Mouse (Mus musculus): Measurements from ENCODE around the gene Gm21992. TPM values are rescaled to one million over a fixed set of nuclear protein-coding genes. Genes with fewer than 3 reads are reported as not detected.

Gm21992 gene
- 10 to 100 TPM; 11.3 to 14.0 TPM for total RNA-seq (2021)
- long read RNA-seq, experiment 1, partial matches to known transcripts: 0 of 4 reads
- long read RNA-seq, experiment 1, other reads (novel, unspliced or antisense): 3 of 4 reads
- long read RNA-seq, experiment 2, partial matches to known transcripts: 0 of 2 reads
- long read RNA-seq, experiment 2, other reads (novel, unspliced or antisense): 1 of 2 reads

- intact Hi-C loops (cut with DNase I): loop anchor here (1.0 to 5.0 kb wide), 3 partner anchors 17 to 54 kb away; partner anchors contain the start of gene Rbm4b
- peak; percentile 16; the same call in 1 of the 2 replicates for TF ChIP-seq CTCF (IDR thresholded peaks at IDR 0.05)
- DNase-seq: peak; percentile 99
- peak within 1 kb of the TSS; percentile 91 for H3K4me3 ChIP-seq
- peak within 1 kb of the TSS; percentile 99 for H3K27ac ChIP-seq
Observed at GRCm38 (mm10) chr19:4811063-4811908, at the start of gene Gm21992, which contains the start of gene Rbm14. TSS of gene Gm21992 (minus strand) at chr19:4811612. TSS of gene Rbm14 (minus strand) at chr19:4811634.

GRCm38 (mm10) chr19:4859081-4859480, 47.7 kb upstream of the Gm21992 start:
- H3K27ac ChIP-seq: no peak overlapping the region
- DNase-seq: peak; percentile 30
- intact Hi-C loops (cut with DNase I): loop anchor here (10.0 kb wide), 1 partner anchor 364 kb away; the partner anchor contains the start of gene 2010003K11Rik
- no peak overlapping the region for H3K4me3 ChIP-seq
- no peak for TF ChIP-seq CTCF (IDR thresholded peaks at IDR 0.05)

GRCm38 (mm10) chr19:4855951-4856350, 44.5 kb upstream of the Gm21992 start:
- peak overlapping the region; percentile 98 for H3K27ac ChIP-seq
- DNase-seq: no peak
- H3K4me3 ChIP-seq: peak overlapping the region; percentile 74
- intact Hi-C loops (cut with DNase I): loop anchor here (10.0 kb wide), 1 partner anchor 361 kb away; the partner anchor contains the start of gene 2010003K11Rik
- TF ChIP-seq CTCF (IDR thresholded peaks at IDR 0.05): no peak

- no peak for TF ChIP-seq CTCF (IDR thresholded peaks at IDR 0.05)
- peak overlapping the region; percentile 74 for H3K4me3 ChIP-seq
- intact Hi-C loops (cut with DNase I): loop anchor here (10.0 kb wide), 1 partner anchor 361 kb away; the partner anchor contains the start of gene 2010003K11Rik
- H3K27ac ChIP-seq: peak overlapping the region; percentile 98
- no peak for DNase-seq
Observed at GRCm38 (mm10) chr19:4855470-4855820, 44.0 kb upstream of the Gm21992 start.

- Histone ChIP-seq H3K27ac (peak within 1 kb of the TSS; percentile 98), H3K4me3 (peak within 1 kb of the TSS; percentile 74)
- intact Hi-C loops (cut with DNase I): loop anchor here (10.0 kb wide), 1 partner anchor 360 kb away; the partner anchor contains the start of gene 2010003K11Rik
- TF ChIP-seq CTCF (IDR thresholded peaks at IDR 0.05): peak; percentile 28; the same call in 1 of the 2 replicates
- peak; percentile 97 for DNase-seq
Observed at GRCm38 (mm10) chr19:4854552-4855469, 43.4 kb upstream of the Gm21992 start, which contains the start of gene Ctsf. TSS of gene Ctsf (plus strand) at chr19:4855130.

GRCm38 (mm10) chr19:4850281-4850680, 38.9 kb upstream of the Gm21992 start:
- no peak for TF ChIP-seq CTCF (IDR thresholded peaks at IDR 0.05)
- Histone ChIP-seq H3K4me3 (no peak overlapping the region), H3K27ac (no peak overlapping the region)
- DNase-seq: no peak
- intact Hi-C loops (cut with DNase I): loop anchor here (10.0 kb wide), 1 partner anchor 355 kb away; the partner anchor contains the start of gene 2010003K11Rik

- intact Hi-C loops (cut with DNase I): loop anchor here (5.0 to 10.0 kb wide), 3 partner anchors 37 to 355 kb away; partner anchors contain the start of genes 2010003K11Rik, Gm21992, Rbm14 and Rce1
- H3K4me3 ChIP-seq: no peak overlapping the region
- no peak overlapping the region for H3K27ac ChIP-seq
- no peak for DNase-seq
- TF ChIP-seq CTCF (IDR thresholded peaks at IDR 0.05): no peak
Observed at GRCm38 (mm10) chr19:4849800-4850199, 38.4 kb upstream of the Gm21992 start.

- TF ChIP-seq CTCF (IDR thresholded peaks at IDR 0.05): peak; percentile 81
- DNase-seq: no peak
- intact Hi-C loops (cut with DNase I): loop anchor here (2.0 to 5.0 kb wide), 3 partner anchors 35 to 220 kb away; partner anchors contain the start of genes Gm21992, Rbm14 and Rce1
- Histone ChIP-seq H3K4me3 (no peak overlapping the region), H3K27ac (no peak overlapping the region)
Observed at GRCm38 (mm10) chr19:4847490-4847889, 36.1 kb upstream of the Gm21992 start.

- intact Hi-C loops (cut with DNase I): loop anchor here (2.0 to 5.0 kb wide), 3 partner anchors 34 to 219 kb away; partner anchors contain the start of genes Gm21992, Rbm14 and Rce1
- no peak for DNase-seq
- no peak for TF ChIP-seq CTCF (IDR thresholded peaks at IDR 0.05)
Observed at GRCm38 (mm10) chr19:4845846-4846245, 34.4 kb upstream of the Gm21992 start.

GRCm38 (mm10) chr19:4842611-4843010, 31.2 kb upstream of the Gm21992 start:
- H3K4me3 ChIP-seq: no peak overlapping the region
- intact Hi-C loops (cut with DNase I): no loop called here
- no peak for DNase-seq
- no peak overlapping the region for H3K27ac ChIP-seq
- TF ChIP-seq CTCF (IDR thresholded peaks at IDR 0.05): no peak

More at GRCm38 (mm10) chr19:4845846-4846245, 34.4 kb upstream of the Gm21992 start:
- Histone ChIP-seq H3K27ac (no peak overlapping the region), H3K4me3 (no peak overlapping the region)

GRCm38 (mm10) chr19:4840848-4841247, 29.4 kb upstream of the Gm21992 start:
- no peak overlapping the region for H3K27ac ChIP-seq
- no peak overlapping the region for H3K4me3 ChIP-seq
- intact Hi-C loops (cut with DNase I): no loop called here
- TF ChIP-seq CTCF (IDR thresholded peaks at IDR 0.05): no peak
- DNase-seq: no peak
